Mouse (Mus musculus) hindbrain, embryonic 16.5 days (tissue): ENCODE measurements around the gene Lum. TPM values are rescaled to one million over a fixed set of nuclear protein-coding genes. Genes with fewer than 3 reads are reported as not detected.

Experiments
- ATAC-seq: fragments of 200-750 bp; cut with Nextera tagmentation; 2 replicates; pipeline ENCODE4 v1.8.0; 2017; ENCODE audit warnings: moderate TSS enrichment, moderate library complexity
- H3K27ac ChIP-seq: fragments of 300-500 bp; sonication (generic); 2 replicates; pipeline ENCODE4 v1.5.1; 2014; ENCODE audit warnings: low read depth, mild to moderate bottlenecking, control low read depth, low read length, moderate library complexity
- H3K27me3 ChIP-seq: fragments of 300-500 bp; sonication (generic); replicated peaks from 2 replicates; pipeline ENCODE4 v1.6.1; 2014; ENCODE audit warnings: low read length; ENCODE audit not compliant: control insufficient read depth, insufficient read depth
- H3K36me3 ChIP-seq: fragments of 300-500 bp; sonication (generic); 2 replicates; pipeline ENCODE4 v1.6.1; 2014; ENCODE audit warnings: mild to moderate bottlenecking, low read length, moderate library complexity, mixed read lengths; ENCODE audit not compliant: control insufficient read depth, insufficient read depth
- H3K4me1 ChIP-seq: fragments of 300-500 bp; sonication (generic); 2 replicates; pipeline ENCODE4 v1.6.1; 2014; ENCODE audit warnings: low read depth, low read length; ENCODE audit not compliant: control insufficient read depth, insufficient read depth
- H3K4me2 ChIP-seq: fragments of 300-500 bp; sonication (generic); 2 replicates; pipeline ENCODE4 v1.6.1; 2014; ENCODE audit warnings: mild to moderate bottlenecking, low read length, control low read depth, moderate library complexity
- H3K4me3 ChIP-seq: fragments of 300-500 bp; sonication (generic); 2 replicates; pipeline ENCODE4 v1.5.1; 2014; ENCODE audit warnings: mild to moderate bottlenecking, low read length, control low read depth, moderate library complexity
- H3K9ac ChIP-seq: fragments of 300-500 bp; sonication (generic); 2 replicates; pipeline ENCODE4 v1.6.1; 2014; ENCODE audit warnings: low read depth, mild to moderate bottlenecking, control low read depth, low read length, moderate library complexity
- H3K9me3 ChIP-seq: fragments of 300-500 bp; sonication (generic); 2 replicates; pipeline ENCODE4 v1.6.1; 2014; ENCODE audit warnings: mild to moderate bottlenecking, low read length, moderate library complexity; ENCODE audit not compliant: control insufficient read depth
- WGBS: fragments of 180-500 bp; shearing (Covaris S2); extraction: QIAGEN DNeasy Blood & Tissue Kit; methylation state at CpG from one replicate; pipeline ENCODE4 v1.1.7; 2014; 5-methylcytosine and 5-hydroxymethylcytosine counted together
- polyA plus RNA-seq: library from polyadenylated mRNA; unstranded; fragments of >200 nt; fragmentation: Nextera tagmentation; extraction: Ambion mirVana; gene quantifications from 2 replicates; pipeline ENCODE4 v1.2.1, GENCODE M21; 2015

The Lum gene
- 16.5 and 24.9 TPM in 2 replicates for polyA plus RNA-seq

DNA sequence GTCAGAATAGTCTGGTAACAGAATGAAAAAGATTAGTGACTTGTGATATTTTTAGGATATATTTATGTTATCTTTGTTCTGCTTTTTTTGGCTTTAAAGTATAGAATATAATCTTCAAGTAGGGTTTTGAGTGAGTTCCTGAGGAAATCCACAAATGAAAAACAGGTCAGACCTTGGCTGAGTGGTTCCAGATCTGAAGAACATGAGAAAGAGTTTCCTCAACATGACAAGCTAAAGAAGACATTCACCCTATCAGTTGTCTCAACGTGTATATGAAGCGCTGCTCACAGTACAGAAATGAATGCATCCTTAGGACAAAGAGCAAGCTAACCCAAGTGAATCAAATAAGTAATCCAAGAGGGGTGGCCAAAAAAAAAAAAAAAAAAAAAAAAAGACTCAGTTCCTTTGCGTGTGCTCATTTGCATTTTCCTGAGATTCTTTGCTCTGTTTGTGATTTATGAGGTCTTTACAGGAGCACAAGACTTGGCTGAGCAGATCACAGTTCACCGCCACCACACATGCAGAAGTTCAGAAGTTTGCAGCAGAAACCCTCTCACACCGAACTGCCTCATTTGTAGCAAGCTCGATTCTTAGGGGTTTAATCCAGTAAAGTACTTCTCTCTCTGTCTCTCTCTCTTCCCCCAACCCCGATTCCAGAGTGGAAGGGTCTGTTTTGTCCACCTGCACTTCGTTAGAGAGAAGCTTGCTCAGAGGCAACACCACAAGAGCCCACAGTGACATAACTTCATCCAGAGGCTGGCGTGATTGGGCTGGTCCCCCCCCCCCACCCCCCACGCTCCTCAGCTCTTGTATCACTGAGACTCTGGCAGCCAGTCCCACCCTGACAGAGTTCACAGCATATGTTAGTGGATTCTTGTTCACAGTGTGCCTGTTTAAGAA lies at the start of gene Lum:
TSS of gene Lum (plus strand) at position 172 of the 900 bp plus-strand sequence.
- 68% methylated on average over 10 of the region's 10 CpGs for WGBS
- 0 out of 2 replicates have a peak, but pooled peaks have one; percentile 42 for ATAC-seq
- H3K27me3 ChIP-seq, result no peaks in the 10 kb centered on the region
- no peak within 1 kb of the TSS for H3K27ac ChIP-seq
- no peak within 1 kb of the TSS for H3K4me3 ChIP-seq
- H3K4me2 ChIP-seq, result peak within 1 kb of the TSS; percentile 13; the same call in 1 of the 2 replicates
- no peaks in the 10 kb centered on the region for H3K4me1 ChIP-seq
- no peaks in the 10 kb centered on the region for H3K36me3 ChIP-seq
- H3K9me3 ChIP-seq, result no peaks in the 10 kb centered on the region
- H3K9ac ChIP-seq, result no peak within 1 kb of the TSS

DNA sequence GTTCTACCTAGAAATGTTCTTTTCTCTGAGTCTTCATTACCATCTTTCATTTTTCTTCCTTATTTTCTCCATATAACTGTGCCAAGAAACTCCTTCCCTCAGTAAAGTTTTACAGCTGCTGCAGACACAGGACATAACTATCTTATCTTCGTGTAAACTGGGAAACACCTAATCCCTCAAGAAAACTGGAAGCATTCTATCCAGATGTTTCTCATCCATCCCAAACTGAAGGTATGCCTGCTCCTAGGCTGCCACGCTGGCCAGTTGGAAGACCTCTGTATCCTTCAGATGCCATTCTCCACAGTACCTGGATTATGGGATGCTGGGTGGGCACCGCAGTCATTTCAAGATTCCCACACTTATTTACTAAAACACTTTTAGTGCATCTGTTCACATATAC lies 41.6 kb upstream of the Lum start:
- Histone ChIP-seq H3K36me3 (no peaks in the 10 kb centered on the region), H3K4me2 (no peak overlapping the region), H3K9ac (no peak overlapping the region), H3K4me3 (no peak overlapping the region), H3K27ac (no peak overlapping the region), H3K27me3 (no peaks in the 10 kb centered on the region), H3K9me3 (no peaks in the 10 kb centered on the region), H3K4me1 (no peaks in the 10 kb centered on the region)
- no peak for ATAC-seq
- 88% methylated on average over 3 of the region's 3 CpGs for WGBS

DNA sequence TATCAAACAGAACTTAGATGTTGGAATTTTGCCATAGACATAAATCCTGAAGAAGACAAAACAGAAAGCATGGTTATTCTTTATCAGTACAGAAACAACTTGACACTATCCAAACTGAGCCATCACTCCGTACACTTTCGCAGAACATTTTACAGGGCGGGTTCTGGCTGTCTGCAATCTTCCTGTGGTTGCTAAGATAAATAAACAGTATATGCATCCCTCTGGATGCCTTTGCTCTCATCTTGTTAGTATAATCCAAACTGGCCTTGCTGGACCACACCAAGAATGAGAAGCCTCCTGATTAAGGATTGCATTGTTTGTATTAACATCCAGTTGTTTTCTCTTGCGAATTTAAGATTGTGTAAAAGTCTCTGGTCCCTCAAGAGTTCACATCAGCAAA lies 29.2 kb upstream of the Lum start:
- H3K4me3 ChIP-seq, result no peak overlapping the region
- no peak overlapping the region for H3K27ac ChIP-seq
- H3K27me3 ChIP-seq, result no peaks in the 10 kb centered on the region
- H3K9me3 ChIP-seq, result no peaks in the 10 kb centered on the region
- no peak for ATAC-seq
- no peak overlapping the region for H3K4me2 ChIP-seq
- WGBS, result 86% methylated on average over 4 of the region's 4 CpGs
- H3K36me3 ChIP-seq, result no peaks in the 10 kb centered on the region
- no peak overlapping the region for H3K9ac ChIP-seq
- H3K4me1 ChIP-seq, result no peaks in the 10 kb centered on the region

DNA sequence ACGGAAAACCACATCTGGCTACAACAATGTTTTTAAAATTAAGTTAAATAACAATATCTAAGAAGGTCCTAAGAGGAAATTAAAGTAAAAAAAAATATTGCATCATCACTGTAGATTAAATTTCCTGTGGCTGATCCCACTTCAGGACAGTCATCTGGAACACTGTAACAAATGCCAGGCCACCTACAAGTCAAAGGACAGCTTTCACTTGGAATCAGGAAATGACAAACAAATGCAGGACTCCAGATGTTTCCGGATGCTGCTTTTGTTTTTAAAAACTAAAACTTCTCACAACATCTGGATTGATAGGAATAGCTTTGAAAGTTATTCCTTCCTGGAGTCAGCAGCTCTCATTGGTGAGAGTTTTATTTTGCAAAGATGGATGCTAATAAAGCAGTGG lies 28.0 kb upstream of the Lum start:
- Histone ChIP-seq H3K36me3 (no peaks in the 10 kb centered on the region), H3K27ac (no peak overlapping the region), H3K4me2 (no peak overlapping the region), H3K4me3 (no peak overlapping the region), H3K9ac (no peak overlapping the region), H3K4me1 (no peaks in the 10 kb centered on the region), H3K27me3 (no peaks in the 10 kb centered on the region), H3K9me3 (no peaks in the 10 kb centered on the region)
- ATAC-seq, result no peak
- 76% methylated on average over 2 of the region's 2 CpGs for WGBS

DNA sequence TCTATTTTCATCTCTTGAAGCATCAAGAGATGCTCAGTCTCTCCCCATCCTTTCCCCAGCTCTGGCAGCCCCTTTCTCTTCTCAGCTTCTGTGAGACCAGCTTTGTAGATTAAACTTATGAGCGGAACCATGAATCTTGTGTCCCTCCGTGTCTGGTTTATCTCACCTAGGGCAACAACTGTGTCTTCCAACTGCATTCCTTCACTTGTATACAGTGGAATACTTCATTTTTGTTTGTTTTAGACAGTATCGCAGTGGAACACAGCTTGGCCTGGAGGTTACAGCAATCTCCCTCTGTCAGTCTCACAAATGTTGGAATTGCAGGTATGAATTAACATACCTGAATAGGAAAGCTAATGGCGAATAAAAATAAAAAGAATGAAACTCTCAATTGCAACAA lies 26.7 kb upstream of the Lum start:
- whole genome bisulfite sequencing, result 94% methylated on average over 4 of the region's 4 CpGs
- no peaks in the 10 kb centered on the region for H3K9me3 ChIP-seq
- ATAC-seq, result no peak
- H3K4me3 ChIP-seq, result no peak overlapping the region
- H3K27ac ChIP-seq, result no peak overlapping the region
- H3K27me3 ChIP-seq, result no peaks in the 10 kb centered on the region
- no peaks in the 10 kb centered on the region for H3K4me1 ChIP-seq
- H3K9ac ChIP-seq, result no peak overlapping the region
- H3K36me3 ChIP-seq, result no peaks in the 10 kb centered on the region
- H3K4me2 ChIP-seq, result no peak overlapping the region

DNA sequence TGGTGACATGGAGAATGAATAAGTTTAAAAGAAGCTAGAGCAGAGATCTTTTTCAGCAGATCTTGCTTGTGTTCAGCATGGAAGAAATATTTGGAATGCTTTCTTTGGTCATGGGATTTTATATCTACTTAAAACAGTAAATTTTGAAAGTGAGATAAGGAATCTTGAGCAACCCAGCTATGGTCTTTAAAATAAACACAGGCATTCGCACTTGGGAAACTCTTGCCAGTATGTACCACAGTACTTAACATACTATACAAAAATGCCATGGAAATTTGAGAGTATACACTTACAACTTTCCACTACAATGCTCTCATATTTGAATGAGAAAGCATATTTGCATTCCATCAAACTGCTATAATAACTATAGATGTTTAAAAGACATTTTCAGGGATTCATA lies 17.2 kb upstream of the Lum start:
- H3K4me2 ChIP-seq, result no peak overlapping the region
- no peaks in the 10 kb centered on the region for H3K9me3 ChIP-seq
- H3K4me1 ChIP-seq, result no peaks in the 10 kb centered on the region
- no peak overlapping the region for H3K4me3 ChIP-seq
- no peak overlapping the region for H3K27ac ChIP-seq
- no peaks in the 10 kb centered on the region for H3K27me3 ChIP-seq
- H3K36me3 ChIP-seq, result no peaks in the 10 kb centered on the region
- WGBS, result 87% methylated on average over 1 of the region's 1 CpGs
- H3K9ac ChIP-seq, result no peak overlapping the region
- ATAC-seq, result no peak

DNA sequence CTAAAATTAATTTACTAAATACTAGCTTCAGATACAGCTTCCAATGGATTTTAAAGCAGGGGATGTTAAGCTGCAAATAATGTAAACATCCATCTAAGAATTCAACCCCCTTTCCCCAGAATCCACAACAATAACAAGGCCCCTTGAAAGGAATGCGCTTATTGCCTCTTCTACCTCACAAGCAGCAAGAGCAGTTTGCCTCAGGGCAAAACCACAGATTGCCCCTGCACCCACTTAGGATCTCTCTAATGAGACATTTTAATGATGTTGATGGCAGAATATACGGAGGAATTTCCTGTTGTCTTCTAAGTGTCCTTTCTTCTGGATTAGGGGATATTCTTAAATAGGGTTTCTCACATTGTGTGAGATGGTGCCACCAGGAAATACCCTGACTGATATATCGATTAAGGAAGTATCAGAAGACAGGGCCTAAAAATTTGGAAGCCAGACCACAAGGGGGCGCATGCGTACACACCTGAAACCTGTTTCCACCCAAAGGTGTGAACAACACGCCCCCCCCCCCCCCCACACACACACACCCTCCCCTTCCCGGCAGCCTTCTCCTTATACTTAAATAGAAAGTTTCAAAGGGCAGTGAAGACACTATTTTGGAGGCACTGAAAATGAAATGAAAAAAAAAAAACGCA lies 2.7 kb downstream of the Lum start:
- Histone ChIP-seq H3K27me3 (no peaks in the 10 kb centered on the region), H3K4me3 (no peak overlapping the region), H3K9ac (no peak overlapping the region), H3K27ac (no peak overlapping the region), H3K36me3 (no peaks in the 10 kb centered on the region), H3K9me3 (no peaks in the 10 kb centered on the region), H3K4me2 (no peak overlapping the region), H3K4me1 (no peaks in the 10 kb centered on the region)
- WGBS, result 63% methylated on average over 8 of the region's 8 CpGs
- ATAC-seq, result no peak

DNA sequence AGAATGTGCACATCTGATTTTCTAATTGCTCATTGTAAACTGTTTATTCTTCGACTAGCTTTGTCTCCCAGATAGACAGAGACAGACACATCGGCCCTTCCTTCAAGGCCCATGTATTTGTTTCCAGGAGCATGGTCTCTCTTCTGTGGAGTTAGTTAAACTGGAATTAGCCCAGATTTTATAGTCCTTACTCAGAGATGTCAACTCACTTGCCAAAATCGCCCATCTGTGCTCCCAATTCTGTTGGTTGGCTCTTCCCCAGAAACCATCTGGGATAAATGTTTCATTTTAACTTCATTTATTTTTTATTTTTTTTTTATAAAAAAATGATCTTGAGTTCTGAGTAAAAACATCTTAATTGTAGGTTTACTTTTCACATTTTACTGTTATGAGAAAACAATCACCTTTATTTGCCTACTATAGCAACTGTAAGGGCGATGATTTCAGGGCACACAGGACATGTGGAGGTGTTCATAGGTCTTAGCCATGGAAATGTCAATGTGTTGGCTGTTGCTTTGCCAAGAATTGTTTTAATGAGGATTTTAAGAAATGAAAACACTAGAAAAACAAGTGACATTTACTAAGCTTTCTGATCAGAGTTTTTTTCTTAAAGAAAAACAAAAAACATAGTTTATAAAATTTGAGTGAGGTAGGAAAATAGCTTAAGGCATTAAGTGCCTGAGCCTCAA lies 17.8 kb downstream of the Lum start:
- H3K4me2 ChIP-seq, result no peak overlapping the region
- H3K9me3 ChIP-seq, result no peaks in the 10 kb centered on the region
- H3K27me3 ChIP-seq, result no peaks in the 10 kb centered on the region
- H3K4me3 ChIP-seq, result no peak overlapping the region
- no peak for ATAC-seq
- H3K4me1 ChIP-seq, result no peaks in the 10 kb centered on the region
- H3K9ac ChIP-seq, result no peak overlapping the region
- H3K36me3 ChIP-seq, result no peaks in the 10 kb centered on the region
- H3K27ac ChIP-seq, result no peak overlapping the region
- 76% methylated on average over 4 of the region's 4 CpGs for WGBS

DNA sequence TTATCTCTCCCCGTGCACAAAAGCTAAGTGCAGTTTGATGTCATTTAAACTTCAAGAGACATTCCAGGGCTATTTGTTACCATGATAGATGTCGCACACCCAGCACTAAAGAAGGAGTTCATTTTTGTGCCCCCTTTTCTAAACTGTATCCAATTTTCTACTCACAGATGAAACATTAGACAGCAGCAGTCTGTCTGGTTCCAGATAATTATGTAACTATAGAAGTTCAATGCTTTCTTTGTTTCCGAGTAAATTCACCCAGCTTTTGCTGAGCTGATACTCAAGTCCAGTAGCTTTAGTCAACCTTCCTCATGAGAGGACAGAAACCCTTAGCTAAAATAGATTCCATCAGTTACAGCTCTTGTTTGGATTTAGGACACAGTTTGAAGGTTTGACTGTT lies 19.2 kb downstream of the Lum start:
- Histone ChIP-seq H3K4me2 (no peak overlapping the region), H3K4me1 (no peaks in the 10 kb centered on the region), H3K4me3 (no peak overlapping the region), H3K9ac (no peak overlapping the region), H3K9me3 (no peaks in the 10 kb centered on the region), H3K27me3 (no peaks in the 10 kb centered on the region), H3K27ac (no peak overlapping the region), H3K36me3 (no peaks in the 10 kb centered on the region)
- no peak for ATAC-seq
- 58% methylated on average over 3 of the region's 3 CpGs for whole genome bisulfite sequencing
